Mouse (Mus musculus): ENCODE measurements around the gene Senp6.

Gene Senp6

DNA sequence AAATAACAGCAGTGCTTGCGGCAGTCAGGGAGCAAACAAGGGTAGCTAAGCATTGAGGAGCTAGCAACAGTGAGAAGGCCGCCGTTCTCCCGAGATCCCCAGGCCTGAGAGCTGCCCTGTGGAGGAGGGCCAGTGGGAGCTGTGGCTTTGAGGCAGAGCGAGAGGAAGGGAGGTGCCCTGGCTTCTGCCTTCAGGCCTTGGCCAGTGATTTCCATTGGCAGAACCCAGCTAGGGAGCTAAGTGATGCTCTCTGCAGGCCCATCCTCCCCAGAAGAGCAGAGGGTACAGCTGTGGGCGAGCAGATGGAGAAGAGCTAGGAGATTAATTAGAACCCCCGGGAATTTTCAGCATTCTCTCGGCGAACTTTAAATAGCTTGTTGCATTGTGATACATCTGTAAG is 106.9 kb downstream of the Senp6 start:
- peak; percentile 57 for DNase-seq

DNA sequence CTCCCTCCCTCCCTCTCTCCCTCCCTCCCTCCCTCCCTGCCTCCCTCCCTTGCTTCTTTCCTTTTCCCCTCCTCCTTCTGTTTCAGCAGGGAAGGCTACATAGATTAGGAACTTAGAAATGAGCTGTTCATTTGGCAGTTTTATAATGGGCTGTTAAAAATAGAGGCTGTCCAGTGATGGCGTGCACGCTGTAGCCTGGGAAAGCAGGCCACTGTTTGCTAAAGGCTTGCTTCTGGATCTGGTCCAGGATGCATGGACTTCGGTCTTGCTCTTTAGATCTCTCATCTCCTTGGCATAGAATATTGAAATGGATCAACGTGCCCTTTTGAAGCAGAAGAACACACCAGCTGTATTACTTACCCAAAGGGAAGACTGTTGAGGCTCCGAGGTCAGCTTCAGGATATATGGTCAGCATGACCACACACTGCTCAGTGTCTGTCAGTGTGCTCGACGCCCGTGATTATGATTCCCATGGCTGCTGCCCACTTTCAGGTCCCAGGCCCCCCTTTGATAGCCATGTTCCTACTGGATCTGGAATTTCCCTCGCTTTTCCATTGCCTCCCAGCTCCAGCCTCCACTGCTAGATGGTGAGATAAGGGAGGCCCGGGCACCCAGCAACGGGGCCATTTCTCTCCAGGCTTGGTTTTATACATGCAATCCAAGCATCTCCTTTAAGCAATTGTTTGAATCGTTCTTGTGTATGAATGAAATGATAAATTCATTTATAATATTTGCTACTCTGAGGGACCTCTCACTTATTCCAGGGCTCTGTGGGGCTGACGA is 110.2 kb downstream of the Senp6 start:
- no peak for DNase-seq

DNA sequence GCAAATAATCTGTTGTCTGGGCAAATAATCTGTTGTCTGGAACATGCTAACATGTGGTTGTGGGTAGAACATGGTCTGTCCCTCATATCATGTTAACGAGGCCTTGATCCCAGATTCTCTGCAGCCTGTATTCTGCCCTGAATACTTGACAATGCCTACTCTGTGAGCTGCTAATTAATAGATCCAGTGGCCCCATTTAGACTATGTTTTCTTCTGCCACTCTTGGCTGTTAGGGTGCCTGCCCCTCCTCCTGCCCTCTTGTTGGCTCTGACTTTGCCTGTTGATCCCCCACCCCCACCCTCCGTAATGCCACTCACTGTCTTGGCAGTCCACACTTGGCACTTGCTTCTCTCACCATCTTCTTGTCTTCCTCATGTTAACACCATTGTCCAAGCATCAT is 112.0 kb downstream of the Senp6 start:
- no peak for DNase-seq

DNA sequence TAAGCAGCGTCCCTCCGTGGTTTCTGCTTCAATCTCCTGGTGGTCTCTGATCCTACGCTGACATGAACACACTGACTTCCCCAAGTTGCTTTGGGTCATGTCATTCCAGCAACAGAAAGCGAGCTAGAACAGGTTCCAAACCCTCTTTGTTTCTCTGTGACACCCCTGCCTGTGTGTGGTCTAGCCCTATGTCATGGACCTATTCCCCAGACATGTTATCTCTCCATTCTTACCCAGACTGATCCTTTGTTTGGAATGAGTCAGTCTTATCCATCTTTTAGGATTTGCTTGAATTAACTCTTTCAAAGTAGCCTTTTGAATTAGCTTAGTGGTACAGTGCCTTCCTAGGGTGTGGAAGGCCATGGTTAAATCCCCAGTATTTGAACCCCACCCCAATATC is 113.0 kb downstream of the Senp6 start:
- no peak for DNase-seq

DNA sequence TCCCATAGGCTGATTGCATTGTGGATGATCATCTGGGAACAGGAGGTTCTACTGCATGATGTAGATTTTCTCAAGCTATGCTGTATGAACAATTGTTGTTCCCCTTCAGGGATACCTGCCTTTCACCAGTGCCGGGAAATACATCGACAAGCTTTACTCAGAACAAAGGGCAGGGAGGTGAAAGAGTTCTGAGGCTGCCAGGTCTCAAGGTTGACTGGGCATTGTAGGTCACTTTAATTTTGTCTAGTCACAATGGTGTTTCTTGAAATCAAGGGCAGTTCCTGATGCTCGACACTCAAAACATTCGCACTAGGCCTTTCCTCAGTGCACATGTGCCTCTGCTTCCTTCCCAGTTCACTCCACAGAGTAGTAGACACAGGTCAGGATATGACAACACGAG is 114.1 kb downstream of the Senp6 start:
- DNase-seq: no peak

DNA sequence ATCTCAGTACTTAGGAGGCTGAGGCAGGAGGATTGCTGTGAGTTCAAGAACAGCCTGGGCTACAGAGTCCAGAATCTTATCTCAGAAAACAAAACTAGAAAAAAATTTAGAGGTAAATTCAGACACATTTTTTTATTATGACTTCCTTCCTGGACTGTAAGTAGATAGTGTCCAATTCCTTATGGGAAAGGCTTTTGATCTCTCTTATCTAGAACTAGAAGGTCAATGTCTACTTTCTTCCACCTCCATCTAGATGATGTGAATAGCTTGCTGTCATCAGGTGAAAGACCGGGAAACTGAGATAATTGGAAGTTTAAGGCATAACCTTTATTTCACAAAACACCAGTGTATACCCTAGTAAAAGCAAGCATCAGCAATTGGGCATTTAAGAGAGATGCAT is 115.0 kb downstream of the Senp6 start:
- no peak for DNase-seq

DNA sequence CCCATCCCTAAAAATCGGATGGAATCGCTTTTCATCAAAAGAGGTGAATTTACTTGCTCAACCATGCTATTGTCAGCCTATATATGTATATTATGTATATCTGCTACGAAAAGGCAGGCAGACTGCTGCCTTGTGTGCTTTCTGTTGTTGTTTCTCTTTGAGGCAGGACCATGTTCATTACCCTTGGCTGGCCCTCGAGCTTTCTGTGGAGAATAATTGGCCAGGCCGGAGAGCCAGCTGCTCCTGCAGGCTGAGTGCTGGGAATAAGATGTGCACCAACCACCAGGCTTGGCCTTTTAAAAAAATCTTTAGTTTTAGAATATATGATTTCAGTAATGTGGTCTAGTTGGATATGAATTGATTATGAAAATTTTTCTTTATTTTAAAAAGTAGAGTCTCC is 117.4 kb downstream of the Senp6 start:
- no peak for DNase-seq

DNA sequence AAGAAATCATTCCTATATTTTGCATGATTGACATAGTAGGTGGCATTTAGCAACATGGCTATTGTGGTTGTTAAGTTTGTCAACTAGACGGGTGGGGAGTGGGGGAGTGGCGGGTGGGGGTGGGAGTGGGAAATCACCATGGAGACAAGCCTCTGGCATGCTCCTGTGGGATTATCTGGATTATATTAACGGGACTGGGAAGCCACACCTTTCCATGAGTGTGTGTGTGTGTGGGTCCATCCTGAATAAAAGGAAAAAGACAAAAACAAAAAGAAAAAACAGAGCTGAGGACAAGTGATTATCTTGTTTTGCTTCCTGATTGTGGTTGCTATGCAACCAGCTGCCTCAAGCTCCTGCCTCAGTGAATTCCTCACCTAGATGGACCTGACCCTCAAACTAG is 119.0 kb downstream of the Senp6 start:
- DNase-seq: no peak

DNA sequence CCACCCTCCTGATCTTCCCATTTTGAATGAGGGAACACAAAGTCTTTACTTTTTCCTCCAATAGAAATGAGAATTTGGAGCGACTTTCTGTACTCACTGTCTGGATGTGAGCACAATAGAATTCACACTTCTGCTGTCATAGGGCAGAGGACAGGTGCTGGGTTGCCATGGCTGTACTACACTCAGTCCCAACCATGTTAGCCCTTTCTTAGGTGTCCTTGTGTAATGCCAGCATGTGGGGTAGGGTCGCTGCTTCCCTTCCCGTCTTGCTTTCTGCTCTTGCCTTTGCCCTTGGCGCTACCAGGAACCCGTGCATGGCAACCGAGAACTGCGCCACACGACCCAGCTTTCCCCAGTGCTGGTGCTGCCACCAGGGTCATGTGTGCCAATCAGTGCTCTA is 120.0 kb downstream of the Senp6 start:
- no peak for DNase-seq

DNA sequence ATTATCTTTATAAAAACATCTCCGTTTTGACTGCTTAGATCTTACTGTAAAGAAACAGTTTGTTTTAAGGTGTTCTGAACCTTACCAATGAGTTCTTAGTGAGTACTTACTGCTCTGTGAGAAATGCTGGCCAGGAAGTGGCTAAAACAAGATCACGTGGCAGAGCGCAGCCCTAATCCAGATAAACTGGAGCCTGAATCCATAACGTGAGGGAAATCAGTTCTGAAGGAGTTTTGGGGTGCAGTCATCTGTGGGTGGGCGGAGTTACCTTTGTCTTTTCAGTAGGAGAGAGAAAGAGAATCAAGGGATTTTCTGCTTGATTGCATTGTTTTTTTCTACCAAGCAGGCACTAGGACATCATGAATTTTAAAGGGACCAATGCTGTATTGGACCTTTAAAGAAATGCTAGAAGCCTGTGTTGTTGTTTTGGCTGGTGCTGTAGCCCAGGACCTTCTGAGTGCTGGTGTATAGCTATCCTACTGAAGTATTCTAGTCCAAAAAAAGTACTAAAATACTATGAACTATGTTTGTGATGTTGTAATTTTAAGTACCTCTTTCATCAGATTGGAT is 121.7 kb downstream of the Senp6 start:
- DNase-seq: no peak

DNA sequence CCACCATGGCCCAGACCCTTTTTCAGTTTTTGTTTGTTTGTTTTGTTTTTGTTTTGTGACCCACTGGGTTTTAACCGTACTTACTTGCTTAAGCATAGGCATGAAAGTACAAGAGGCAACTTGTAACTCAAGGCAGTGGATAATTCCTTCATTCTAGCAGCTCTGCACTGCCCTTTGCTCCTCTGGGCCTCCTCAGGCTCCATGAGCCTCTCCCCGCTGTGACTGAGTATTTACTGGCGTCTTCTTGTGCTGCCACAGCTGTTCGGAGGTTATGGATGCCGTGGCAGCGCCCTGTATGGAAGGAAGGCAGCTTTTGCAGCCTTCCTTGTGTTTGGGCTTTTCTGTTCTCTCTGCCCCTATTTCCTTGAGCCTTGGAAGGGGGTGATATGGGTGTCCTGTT is 124.5 kb downstream of the Senp6 start:
- DNase-seq: no peak

DNA sequence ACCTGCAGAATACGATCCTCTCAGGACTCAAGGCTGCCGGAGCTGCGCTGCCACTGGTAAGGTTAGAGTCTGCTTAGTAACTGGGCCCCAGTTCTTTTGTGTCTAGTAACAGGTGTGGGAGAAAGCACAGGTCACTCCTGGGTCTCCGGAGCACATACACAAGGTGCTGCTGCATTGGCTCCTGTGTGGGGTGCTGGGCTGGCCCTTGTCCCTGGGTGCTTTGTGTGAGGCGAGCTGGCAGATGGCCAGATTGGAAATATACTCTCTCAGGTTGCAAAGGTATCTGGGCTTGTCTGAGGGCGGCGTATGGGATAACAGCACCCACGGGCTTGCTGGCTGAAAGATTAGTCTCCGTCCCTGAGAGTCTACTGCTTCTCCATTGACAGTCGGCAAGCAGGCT is 125.6 kb downstream of the Senp6 start:
- DNase-seq: peak; percentile 48

DNA sequence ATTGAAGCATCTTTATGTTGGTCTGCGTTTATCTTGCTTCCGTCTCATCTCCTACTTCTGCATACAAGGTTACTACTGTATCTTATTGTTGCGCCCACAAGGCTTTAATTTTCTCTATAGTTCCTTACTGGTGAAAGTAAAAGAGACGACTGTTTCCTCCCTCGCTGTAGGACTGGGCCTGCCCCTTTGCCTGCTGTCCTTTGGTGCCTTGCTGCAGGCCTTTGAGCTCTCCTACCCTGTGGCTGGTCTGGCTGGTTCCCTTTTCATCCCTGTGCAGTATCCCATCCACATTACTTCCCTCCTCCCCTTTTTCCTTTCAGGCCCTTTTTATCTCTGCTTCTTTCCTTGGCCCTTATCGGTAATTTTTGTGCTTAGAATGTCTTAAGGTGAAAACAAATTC is 127.7 kb downstream of the Senp6 start:
- DNase-seq: no peak
